Mouse (Mus musculus) yolk sac, embryonic 10.5 days (tissue): ENCODE measurements around the gene Prkg1.

Experiments
- DNase-seq: peaks from one replicate; pipeline ENCODE4 v3.0.0-alpha.2; 2017; ENCODE audit warnings: low spot score

Gene Prkg1

DNA sequence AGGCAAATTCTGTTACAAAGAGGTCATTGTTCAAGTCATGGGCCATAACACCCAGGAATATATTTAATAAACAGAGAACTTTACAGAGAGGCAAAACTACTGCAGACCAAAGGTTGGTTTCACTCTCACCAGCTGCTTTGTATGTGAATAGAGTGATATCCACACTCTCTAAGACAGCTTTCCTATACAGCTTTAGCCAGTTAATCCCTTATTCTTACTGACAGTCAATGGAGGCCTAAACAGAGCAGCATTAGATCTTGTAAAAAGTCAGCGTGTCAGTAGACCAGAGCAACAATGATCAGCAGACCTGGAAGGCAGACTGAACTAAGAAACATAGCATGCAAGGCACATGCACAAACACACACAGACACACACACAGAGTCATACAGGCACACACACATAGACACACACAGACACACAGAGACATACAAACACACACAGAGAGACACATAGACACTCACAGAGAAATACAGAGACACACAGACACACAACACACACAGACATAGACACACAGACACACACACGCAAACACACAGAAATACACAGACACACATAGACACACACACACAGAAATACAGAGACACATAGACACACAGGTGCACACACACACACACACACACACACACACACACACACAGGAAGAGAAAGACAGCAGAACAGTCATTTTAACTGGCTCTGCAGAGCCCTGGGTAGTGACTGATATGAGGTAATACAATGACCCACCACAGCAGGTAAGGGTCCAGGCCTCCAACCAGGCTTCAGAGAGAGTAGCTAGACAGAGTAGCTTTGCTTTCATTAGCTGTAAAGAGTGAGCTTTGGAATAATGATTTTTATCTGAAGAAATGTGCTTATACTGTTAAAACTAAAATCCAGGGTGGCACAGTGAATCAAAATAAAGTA, 723.6 kb downstream of the Prkg1 start:
- DNase-seq, result no peak

DNA sequence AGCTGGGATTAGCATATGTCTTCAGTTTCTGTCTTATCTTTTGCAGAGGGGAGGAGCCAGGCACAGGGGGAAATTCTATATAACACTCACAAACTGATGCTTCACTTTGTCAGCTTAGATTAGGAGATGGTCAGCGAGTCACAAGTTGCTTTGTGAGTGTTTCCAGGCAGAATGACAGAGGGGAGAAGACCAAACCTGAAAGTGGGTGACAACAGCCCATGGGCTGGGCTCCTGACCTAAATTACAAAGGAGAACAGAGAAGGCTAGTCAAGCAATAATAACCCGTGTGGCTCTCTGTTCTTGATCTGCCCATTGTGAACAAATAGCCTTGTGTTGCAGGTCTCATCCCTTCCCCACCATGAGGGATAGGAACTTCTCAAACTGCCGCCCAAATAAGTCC, 725.9 kb downstream of the Prkg1 start:
- no peak for DNase-seq

DNA sequence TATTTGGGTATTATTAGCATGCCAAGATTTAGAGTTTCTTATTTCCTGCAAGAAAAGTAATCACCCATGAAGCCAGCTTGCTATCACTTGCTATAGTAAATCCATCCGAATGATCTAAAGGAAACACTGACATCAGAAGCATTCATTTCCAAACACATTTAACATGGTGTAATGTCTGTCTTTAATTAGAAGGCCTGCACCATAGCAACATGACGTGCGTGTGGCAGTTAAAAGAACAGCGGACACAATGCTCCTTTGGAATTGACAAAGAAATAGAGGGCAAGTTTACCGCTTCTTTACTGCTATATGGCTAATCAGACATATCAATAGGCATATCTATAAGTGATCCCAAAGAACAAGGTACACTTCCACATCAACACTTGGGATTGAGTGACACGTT, 733.2 kb downstream of the Prkg1 start:
- DNase-seq, result no peak

DNA sequence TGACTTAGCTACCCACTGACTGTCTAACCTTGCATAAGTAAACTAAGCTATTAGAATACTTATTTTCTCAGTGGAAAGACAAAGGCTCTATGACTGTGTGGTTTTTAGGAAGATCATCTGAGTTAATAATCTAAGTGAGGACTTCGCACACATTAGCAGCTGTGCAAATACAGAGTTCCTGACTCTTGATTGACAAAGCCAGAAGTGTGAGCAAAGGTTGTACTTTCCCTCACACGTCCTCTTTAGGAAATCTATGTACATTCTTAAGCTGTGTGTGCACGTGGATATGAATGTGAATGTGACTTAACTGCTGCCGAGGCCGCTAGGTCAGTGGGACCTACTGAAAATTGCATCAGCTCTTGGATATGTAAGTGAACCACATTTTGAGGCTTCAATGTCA, 738.0 kb downstream of the Prkg1 start:
- DNase-seq, result no peak

DNA sequence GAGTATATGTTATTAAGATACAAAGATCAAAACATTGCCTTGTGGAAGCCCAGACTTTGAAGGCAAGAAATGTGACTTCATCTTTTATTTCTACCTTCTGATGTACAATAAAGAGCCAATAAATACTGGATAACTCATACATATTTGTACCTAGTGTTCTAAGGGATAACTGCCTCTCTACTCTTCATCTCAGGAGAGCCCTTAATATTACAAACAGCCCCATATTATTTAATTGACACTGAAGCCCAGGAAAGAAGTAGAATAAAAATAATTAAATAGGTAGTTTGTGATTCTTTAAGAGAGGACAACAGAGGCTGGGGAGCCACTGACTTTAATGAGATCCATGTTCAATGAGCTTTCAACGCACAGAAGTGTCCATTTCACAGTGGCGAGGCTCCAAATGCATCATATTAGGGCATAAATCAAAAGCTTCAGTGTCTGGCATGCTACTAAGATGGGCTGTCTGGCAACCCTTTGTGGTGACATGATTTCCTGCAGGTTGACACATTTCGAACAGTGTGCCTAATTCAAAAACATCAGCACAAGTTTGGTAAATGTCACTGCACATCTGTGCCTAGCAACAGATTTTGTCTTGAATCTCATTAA, 753.2 kb downstream of the Prkg1 start:
- DNase-seq, result no peak

DNA sequence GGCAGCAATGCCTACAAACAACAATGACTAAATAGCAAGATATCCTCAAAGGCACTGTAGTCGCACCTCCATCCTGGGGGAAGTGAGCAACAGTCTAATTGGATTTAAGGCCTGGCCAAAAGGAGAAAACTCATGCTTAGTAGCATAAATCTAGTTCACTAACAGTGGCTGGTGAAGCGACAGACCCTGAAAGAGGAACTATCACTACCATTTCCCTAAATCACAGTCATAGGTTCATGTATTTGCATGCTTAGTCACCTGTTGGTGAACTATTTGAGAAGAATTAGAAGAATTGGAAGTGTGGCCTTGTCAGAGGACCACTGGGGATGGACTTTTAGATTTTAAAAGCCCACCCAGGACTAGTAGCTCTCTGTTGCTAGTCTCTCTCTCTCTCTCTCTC, 766.3 kb downstream of the Prkg1 start:
- DNase-seq, result no peak

DNA sequence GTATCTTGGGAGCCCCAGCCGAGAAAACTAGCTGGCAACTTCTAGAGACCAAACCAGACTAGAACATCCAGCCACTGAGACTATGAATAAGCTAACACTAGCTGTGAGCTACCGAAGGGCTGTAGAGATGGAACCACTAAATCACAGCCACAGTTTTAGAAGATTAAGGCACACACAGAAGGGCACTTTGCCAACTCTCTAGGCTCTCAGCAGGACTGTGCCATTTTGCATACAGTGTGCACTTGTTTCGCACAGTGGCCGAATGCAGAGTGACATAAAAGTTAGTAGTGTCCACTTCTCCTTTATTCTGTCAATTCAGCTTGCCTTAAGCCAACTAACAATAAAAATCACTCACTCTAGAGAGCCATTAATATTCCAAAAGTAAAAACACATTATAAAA, 774.4 kb downstream of the Prkg1 start:
- no peak for DNase-seq

DNA sequence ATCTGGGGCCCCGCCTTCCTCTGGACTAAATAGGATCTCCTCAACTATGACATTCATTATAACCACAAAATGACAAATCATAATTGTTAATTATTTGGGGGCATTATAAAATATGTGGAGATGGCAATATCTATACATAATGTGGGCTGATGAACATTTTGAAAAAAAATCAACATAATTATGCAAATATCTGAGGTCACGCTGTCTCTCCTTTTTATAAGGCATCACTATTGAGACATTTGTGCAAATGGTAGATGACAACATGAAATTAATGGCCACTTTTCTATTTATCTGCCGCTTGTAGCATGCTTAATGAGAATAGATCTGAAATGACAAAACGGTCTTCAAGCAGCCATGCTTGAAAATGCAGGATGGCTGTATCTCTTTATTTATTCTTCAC, 782.4 kb downstream of the Prkg1 start:
- no peak for DNase-seq

DNA sequence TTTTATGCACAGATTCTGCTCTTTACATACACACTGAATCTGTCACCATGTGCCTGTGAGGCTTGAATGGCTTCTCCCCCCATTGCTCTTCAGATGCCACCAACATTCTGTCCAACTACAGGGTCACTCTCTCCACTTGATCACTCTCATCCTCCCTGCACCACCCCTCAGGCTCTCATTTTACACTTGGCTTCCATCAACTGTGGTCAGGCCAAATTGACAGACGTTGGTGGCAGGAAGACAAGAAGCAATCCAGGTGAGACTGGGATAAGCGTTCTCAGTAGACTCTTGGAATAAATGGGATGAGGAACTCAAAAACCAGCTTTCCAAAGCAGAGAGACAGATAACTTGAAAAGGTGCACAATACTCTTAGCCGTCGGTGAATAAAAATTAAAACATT, 786.7 kb downstream of the Prkg1 start:
- DNase-seq, result no peak

DNA sequence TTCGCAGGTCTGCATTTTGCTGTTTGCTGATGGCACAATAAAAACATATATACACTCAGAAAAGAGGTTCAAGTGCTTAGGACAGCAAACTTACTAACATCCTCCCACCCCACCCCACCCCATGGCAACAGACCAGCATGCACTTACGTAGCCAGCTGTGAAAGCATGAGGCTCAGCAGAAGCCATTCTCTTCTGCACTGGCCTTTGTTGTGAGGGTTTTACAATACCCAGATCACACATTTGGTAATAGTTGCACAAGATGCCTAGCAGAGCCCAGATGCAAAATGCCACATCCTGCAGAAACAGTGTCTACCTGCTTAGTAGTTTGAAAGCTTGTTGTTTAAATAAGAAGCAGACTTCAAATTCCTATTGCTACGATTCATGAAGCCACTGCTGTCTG, 814.2 kb downstream of the Prkg1 start:
- no peak for DNase-seq

DNA sequence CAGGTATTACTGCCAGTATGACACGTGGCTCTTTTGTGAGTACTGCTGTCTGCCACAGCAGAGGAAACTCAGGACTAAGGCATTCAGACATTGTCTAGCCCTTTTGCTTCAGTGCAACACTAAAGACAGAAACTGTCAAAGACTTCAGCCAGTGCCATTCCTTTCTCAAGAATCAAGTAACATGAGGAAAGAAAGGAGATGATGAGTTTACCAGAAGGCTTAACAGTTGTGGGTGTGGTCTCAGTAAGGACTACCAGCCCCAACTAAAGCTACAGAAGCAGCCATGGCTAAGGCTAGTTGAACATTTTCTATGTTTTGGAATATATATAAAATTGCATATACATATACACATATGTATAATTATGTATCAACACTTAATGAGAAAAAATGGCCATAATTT, 816.6 kb downstream of the Prkg1 start:
- DNase-seq, result no peak

DNA sequence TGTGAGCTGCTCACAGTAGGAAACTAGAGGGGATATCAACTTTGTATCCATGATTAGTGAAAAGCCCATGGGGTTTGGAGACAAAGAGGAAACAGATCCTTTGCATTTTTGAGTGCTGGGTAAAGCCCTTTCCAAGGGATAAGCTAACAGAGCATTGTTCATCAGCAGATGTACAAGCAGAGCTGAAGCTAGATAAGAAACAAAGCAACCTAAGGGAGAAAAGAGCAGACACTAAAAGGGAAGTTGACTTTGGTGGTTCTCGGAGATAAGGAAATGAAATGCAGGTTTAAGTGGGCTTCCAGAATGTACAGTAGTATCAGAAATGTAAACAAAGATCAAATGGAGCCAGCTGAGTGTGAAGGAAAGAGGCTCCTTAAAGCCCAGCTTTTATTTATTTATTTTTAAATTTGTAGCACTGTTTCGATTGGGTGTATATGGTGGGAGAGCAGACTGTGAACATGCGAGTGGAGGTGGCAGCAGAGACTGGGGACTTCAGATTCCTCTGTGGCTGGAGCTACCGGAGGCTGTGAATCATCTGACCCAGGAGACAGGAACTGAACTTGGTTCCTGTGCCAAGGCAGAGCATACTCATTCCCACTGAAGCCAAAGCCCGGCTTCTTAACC, 822.4 kb downstream of the Prkg1 start:
- peak; percentile 7 for DNase-seq

DNA sequence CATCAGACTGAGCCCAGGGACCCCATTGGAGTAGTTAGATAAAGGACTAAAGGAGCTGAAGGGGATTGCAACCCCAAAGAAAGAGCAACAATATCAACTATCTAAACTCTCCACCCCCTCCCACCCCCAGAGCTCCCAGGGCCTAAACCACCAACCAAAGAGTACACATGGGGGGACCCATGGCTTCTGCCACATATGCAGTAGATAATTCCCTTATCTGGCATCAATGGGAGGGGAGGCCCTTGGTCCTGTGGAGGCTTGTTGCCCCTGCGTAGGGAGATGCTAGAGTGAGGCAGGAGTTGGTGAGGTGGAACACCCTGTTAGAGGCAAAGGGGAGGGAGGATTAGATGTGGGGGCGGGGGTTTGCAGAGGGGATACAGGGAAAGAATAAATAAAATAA, 826.8 kb downstream of the Prkg1 start:
- DNase-seq, result no peak

DNA sequence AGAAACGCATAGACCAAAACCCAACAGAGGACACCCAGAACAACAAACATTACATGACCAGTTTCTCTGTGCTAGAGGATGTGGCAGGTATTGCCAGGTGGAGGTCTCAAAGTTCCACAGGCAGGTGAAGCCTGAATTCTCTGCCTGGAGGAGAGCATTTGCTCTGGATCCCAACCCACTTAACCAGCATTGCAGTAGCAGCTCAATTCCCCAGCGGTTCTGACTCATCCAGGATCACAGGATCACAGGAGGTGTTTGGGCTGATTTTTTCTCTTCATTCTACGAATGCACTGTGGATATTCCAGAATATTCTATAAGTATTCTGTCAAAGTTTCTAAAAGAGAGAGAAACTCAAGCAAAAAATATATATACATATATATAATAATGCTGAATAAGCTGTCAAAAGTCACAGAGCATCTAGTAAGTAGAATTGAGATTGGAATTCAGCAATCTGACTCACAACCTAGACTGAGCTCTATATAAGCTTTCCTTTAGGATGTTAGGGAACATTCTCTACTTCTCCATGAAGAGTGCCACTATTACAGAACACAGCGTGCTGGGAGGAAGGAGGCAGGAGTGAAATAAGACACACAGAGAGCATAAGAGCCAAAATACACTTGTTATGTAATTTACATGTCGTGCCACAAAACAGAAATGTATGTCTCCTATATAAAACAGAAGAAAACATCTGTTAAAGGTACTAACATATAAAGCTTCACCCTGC, 833.2 kb downstream of the Prkg1 start:
- DNase-seq, result no peak

DNA sequence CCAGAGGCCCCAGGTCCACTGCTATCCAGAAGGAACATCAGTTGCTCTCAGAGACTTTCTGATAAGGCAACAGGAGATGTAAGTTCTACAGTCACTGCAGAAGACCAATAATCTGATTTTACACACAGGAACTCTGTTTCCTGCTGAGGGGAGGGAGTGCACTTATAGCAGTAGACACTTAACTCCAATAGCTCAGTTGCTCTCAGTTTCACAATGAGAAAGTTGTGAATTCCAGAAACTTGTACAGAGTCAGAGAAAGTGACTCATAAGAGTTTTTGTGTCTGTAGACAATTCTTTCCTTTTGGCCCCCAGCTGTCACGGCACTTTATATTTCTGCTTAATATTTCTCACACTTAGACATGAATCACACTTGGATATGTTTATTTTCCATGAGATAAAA, 840.8 kb downstream of the Prkg1 start:
- DNase-seq, result no peak

DNA sequence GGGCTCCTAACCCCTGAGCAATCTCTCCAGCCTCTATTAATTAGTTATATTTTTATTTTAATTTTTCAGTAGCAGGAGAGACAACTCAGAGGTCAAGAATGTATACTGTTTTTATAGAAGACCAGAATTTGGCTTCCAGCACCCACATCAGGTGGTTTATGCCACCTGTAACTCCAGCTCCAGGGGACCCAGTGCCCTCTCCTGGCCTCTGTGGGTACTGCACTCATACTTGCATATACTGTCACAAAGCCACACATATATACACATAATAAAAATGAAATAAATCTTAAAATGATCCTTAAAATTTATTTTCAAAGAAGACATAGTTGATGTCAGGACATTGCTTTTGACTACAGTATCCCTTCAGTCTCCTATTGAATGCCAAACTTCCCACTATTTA, 862.5 kb downstream of the Prkg1 start:
- DNase-seq, result no peak

DNA sequence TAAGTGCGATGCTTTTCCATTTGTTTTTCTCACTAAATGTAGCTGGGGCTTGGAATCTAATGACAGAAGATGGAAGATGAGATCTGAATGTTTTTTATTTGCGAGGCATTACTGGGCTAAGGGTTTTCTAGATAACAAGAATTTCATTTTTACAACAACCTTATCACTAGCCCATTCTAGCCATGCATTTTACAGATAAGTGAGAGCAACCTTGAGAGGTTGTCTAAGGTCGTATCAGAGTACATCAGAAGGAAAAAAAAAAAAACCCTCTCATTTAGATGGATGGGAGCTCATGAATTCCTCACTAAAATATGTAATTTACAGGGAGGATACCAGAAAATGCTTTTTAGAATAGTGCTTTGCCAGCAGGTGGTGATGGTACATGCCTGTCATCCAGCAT, 863.8 kb downstream of the Prkg1 start:
- no peak for DNase-seq

DNA sequence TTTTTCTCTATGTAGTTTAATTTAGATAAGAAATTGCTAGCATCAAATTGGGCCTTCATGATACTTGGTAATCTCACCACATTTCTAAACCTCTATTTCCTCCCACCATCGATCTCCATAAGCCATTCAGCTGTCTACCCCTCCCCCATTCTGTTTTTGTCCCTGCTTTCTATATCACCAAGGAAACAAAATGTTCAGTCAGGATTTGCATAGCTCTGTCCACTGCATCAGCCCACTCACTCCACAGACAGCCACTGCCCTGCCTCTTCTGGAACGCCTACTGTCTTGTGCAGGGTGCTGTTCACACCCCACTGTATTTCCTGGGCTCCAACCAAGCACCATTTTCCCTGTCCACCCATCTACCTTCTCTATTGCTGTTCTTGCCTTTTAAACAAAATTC, 874.5 kb downstream of the Prkg1 start:
- no peak for DNase-seq

DNA sequence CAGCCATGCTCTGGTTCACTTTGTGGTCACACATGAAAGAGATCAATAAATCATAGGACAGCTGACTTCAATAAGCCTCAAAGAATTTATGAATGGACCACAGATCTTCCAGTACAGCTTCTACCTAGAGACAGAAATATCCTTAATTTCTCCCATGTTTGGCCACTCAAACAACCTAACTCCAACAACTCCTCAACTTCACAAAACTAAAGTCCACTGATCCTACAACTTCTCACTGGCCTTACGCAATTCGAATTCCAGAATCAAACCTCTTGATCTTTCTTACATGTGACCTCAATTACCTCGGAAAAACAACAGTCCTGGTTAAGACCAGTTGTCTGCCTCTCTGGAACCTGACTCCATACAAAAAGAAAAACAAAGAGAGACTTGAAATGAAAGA, 875.0 kb downstream of the Prkg1 start:
- DNase-seq, result peak; percentile 2

DNA sequence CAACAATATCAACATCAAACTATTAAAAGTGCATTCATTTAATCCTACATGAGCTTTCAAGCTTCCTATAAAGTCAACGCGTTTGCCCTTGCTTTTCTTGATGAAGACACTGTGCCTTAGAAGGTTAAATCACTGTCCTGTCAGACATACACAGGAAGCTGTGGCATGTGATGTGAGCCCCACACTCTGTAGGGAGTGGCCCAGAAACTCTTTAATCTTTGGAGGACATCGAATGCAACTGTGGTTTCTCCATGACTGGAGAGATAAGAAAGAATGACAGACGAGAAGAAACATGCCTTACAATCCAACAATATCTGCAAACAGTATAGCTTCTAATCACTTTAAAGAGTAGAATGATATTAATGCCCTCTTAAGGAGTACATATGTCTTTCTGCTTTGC, 903.4 kb downstream of the Prkg1 start:
- DNase-seq, result no peak

DNA sequence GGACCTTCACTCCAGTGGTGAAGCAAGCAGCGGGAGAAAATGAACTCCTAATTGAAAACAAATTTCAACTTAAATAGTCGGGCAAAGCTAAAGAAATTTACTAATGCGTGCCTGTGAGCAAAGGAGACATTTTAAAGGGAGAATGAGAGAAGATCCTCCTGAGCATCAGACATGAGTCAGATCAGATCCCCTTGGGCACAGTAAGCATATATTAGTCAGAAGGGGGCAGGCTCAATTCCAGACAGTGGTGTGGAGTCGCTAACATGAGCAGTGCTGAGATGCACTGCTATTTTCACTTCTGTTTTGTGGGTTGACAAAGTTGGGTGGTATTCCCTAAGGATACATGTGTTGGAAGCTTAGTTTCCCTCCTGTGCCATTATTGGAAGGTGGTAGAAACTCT, 913.8 kb downstream of the Prkg1 start:
- DNase-seq, result no peak

DNA sequence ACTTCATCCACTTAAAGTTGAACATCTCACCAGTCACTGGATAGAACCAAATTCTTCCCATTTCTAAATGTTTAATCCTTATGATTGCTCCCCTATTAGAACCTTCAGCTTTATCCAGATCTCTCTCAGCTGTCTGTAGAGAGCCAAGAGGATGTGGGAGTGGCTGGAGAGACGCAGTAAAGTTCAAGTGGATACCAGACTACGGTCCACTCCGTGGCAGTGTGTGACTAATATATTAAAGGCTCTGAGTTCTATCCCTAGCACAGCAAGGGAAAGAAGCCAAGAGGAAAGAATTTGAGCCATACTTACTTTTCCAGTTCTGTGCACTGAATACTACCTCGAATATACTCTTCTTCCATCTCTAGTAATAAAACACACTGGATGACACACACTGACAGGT, 919.9 kb downstream of the Prkg1 start:
- DNase-seq, result no peak

DNA sequence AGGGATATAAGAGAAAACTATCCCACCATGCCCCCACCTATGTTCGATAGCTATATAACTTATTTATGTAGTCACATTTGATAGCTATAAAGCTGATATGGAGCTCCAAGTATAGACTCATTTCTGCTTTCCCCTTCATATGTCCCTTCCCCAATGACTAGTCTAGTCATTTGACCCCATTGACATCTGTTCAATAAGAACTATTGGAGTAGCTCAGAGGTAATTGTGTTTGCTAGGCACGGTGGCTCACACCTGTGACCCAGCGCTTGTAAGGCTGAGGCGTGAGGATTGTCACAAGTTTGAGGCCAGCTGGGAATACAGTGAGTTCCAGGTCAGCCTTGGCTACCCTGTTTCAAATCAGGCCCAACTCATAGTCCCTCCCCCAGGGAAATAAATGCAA, 921.2 kb downstream of the Prkg1 start:
- no peak for DNase-seq
